Mouse (Mus musculus): ENCODE data around the gene Ankrd42.

DNA sequence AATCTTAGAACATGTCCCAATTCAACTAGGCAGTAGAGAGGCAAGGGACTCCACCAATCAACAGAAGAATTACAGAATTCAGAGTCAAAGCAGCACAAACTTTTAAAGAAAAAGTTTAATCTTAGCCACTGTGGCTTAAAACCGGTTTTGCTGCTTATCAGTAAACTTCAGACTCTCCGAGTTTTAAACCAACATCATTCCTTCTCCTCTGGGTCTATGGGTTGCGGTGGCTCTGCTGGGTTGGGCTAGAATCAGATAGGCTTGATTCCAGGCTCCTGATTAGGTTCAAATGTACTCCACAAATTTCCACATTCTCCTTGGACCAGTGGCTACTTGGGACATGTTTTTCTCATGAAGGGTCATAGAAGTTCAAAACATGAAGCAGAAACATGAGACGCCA is 40.4 kb upstream of the Ankrd42 start:
- TF ChIP-seq CTCF (IDR thresholded peaks at IDR 0.05; ENCODE audit: low read depth) (no peak), EP300 (IDR thresholded peaks at IDR 0.05; ENCODE audit: low read depth) (no peak)

Measured in liver, postnatal 0 days (tissue).